Mouse (Mus musculus) CH12.LX (cell line): ENCODE data around the gene March7. TPM values are rescaled to one million over a fixed set of nuclear protein-coding genes. Genes with fewer than 3 reads are reported as not detected.
A peak's percentile ranks its signal among the peaks of the same experiment; 100 is the strongest.

ENCODE experiments used
- DNase-seq: peaks from one replicate; pipeline ENCODE4 v3.0.0-alpha.2; 2013; ENCODE audit errors: extremely low read depth
- H3K27ac ChIP-seq: 2 replicates; pipeline ENCODE4 v1.5.1; 2012; ENCODE audit warnings: low read depth, mild to moderate bottlenecking, control low read depth, moderate library complexity; ENCODE audit not compliant: insufficient read depth
- H3K27me3 ChIP-seq: replicated peaks from 2 replicates; pipeline ENCODE3; 2012; ENCODE audit warnings: inconsistent platforms
- H3K36me3 ChIP-seq, 2 experiments: replicated peaks in 1 of 2; 2 replicates each; pipeline versions ENCODE3 to v1.6.1; 2012; ENCODE audit warnings: inconsistent platforms in 1 of 2, low read length in 1 of 2, mild to moderate bottlenecking in 1 of 2, mixed read lengths in 1 of 2, moderate library complexity in 1 of 2; ENCODE audit not compliant: control insufficient read depth in 1 of 2, insufficient read depth in 1 of 2
- H3K4me1 ChIP-seq, 2 experiments: 2 replicates each; pipeline ENCODE4 v1.6.1; 2012; ENCODE audit warnings: inconsistent platforms in 1 of 2, moderate library complexity in 1 of 2; ENCODE audit not compliant: insufficient read depth in 2 of 2, control insufficient read depth in 1 of 2
- H3K4me2 ChIP-seq: 2 replicates; pipeline ENCODE4 v1.6.1; 2012; ENCODE audit warnings: low read depth, mild to moderate bottlenecking, control low read depth; ENCODE audit not compliant: poor library complexity, insufficient read depth, severe bottlenecking
- H3K4me3 ChIP-seq, 3 experiments: fragments of 150-350 bp in 1 of 3; sonication (generic) in 1 of 3; replicated peaks in 1 of 3; 2 replicates each; pipeline versions ENCODE3 to v1.5.1; 2011 to 2012; ENCODE audit warnings: low read depth in 2 of 3, low read length in 2 of 3, mild to moderate bottlenecking in 2 of 3, moderate library complexity in 2 of 3, control low read depth in 1 of 3, improper control_type of control experiment in 1 of 3, inconsistent platforms in 1 of 3, mixed read lengths in 1 of 3; ENCODE audit not compliant: poor library complexity in 1 of 3
- H3K79me2 ChIP-seq: replicated peaks from 2 replicates; pipeline ENCODE4 v1.6.1; 2012; ENCODE audit warnings: mild to moderate bottlenecking, moderate library complexity; ENCODE audit not compliant: control insufficient read depth, poor library complexity, insufficient read depth, severe bottlenecking; ENCODE audit errors: extremely low read depth
- H3K9ac ChIP-seq: 2 replicates; pipeline ENCODE4 v1.6.1; 2012; ENCODE audit warnings: low read depth, mild to moderate bottlenecking, control low read depth, moderate library complexity; ENCODE audit not compliant: insufficient read depth
- H3K9me3 ChIP-seq: replicated peaks from 2 replicates; pipeline ENCODE3; 2012; ENCODE audit warnings: low read length, inconsistent platforms, mixed read lengths
- BHLHE40 ChIP-seq: IDR thresholded peaks from 2 replicates; pipeline ENCODE4 v1.6.1; 2011; ENCODE audit warnings: mild to moderate bottlenecking, low read depth, low read length, improper control_type of control experiment
- CHD1 ChIP-seq: IDR thresholded peaks from 2 replicates; pipeline ENCODE4 v1.6.1; 2012; ENCODE audit warnings: low read depth, low read length, improper control_type of control experiment, inconsistent platforms
- CHD2 ChIP-seq: IDR thresholded peaks from 2 replicates; pipeline ENCODE4 v1.6.1; 2011; ENCODE audit warnings: low read length, improper control_type of control experiment
- CTCF ChIP-seq, 2 experiments: IDR thresholded peaks in 1 of 2; conservative IDR thresholded peaks in 1 of 2; 2 replicates each; pipeline ENCODE4 v1.5.1; 2011 to 2012; ENCODE audit warnings: low read depth in 2 of 2, low read length in 2 of 2, improper control_type of control experiment in 1 of 2, inconsistent platforms in 1 of 2, mild to moderate bottlenecking in 1 of 2, moderate library complexity in 1 of 2
- ELF1 ChIP-seq: IDR thresholded peaks from 2 replicates; pipeline ENCODE4 v1.6.1; 2014; ENCODE audit warnings: low read depth, mild to moderate bottlenecking, inconsistent platforms, low read length, improper control_type of control experiment
- JUND ChIP-seq: conservative IDR thresholded peaks from 2 replicates; pipeline ENCODE4 v1.6.1; 2011; ENCODE audit warnings: low read depth, low read length, improper control_type of control experiment
- KAT2A ChIP-seq: IDR thresholded peaks from 2 replicates; pipeline ENCODE4 v1.6.1; 2012; ENCODE audit warnings: low read length, improper control_type of control experiment, inconsistent platforms; ENCODE audit not compliant: insufficient replicate concordance
- MAFK ChIP-seq: IDR thresholded peaks from 2 replicates; pipeline ENCODE4 v1.6.1; 2011; ENCODE audit warnings: low read length, improper control_type of control experiment; ENCODE audit not compliant: insufficient replicate concordance
- MYC ChIP-seq: IDR thresholded peaks from 2 replicates; pipeline ENCODE4 v1.6.1; 2011; ENCODE audit warnings: low read depth, mild to moderate bottlenecking, improper control_type of control experiment, low read length
- POLR2A ChIP-seq: IDR thresholded peaks from 2 replicates; pipeline ENCODE4 v1.6.1; 2011; ENCODE audit warnings: low read depth, mild to moderate bottlenecking, improper control_type of control experiment, low read length
- POLR2AphosphoS2 ChIP-seq: IDR thresholded peaks from 2 replicates; pipeline ENCODE4 v1.6.1; 2011; ENCODE audit warnings: low read depth, low read length, improper control_type of control experiment
- USF1 ChIP-seq: IDR thresholded peaks from 2 replicates; pipeline ENCODE4 v1.6.1; 2014; ENCODE audit warnings: low read depth, mild to moderate bottlenecking, inconsistent platforms, low read length, improper control_type of control experiment
- USF2 ChIP-seq: conservative IDR thresholded peaks from 2 replicates; pipeline ENCODE4 v1.6.1; 2011; ENCODE audit warnings: low read depth, low read length, improper control_type of control experiment
- ZC3H11A ChIP-seq: IDR thresholded peaks from 2 replicates; pipeline ENCODE4 v1.6.1; 2012; ENCODE audit warnings: low read depth, mild to moderate bottlenecking, inconsistent platforms, low read length, improper control_type of control experiment
- dilution Hi-C: fragments of 300-500 bp; cut with MboI; formaldehyde crosslinking; loops from 2 replicates; pipeline ENCODE4 v1.14.3; 2020; ENCODE audit warnings: low sequenced_read_pairs; ENCODE audit not compliant: extremely low pct_unique_long_range_greater_than_20kb, extremely low pct_ligation_motif_present
- in situ Hi-C: fragments of 300-500 bp; cut with MboI; formaldehyde crosslinking; loops from 3 replicates; pipeline ENCODE4 v1.14.3; 2019; ENCODE audit warnings: low sequenced_read_pairs, low pct_ligation_motif_present, low pct_unique_long_range_greater_than_20kb, mixed read lengths
- polyA plus RNA-seq: library from polyadenylated mRNA; unstranded; fragments of >175 nt; gene quantifications from 2 replicates; pipeline ENCODE4 v1.2.1, GENCODE M21; 2012; ENCODE audit warnings: low read depth; ENCODE audit not compliant: insufficient read length
- total RNA-seq, 2 experiments: library from RNA; depleted of rRNA; stranded (reverse); fragments of 300-350 nt in 1 of 2; fragments of >200 nt in 1 of 2; gene quantifications; 2 replicates each; pipeline ENCODE4 v1.2.3; 2012 to 2014

Gene March7
- total and polyA plus RNA-seq, 3 experiments: 44.5 to 121 (median 53.7) TPM

- no peak for DNase-seq
- Histone ChIP-seq H3K4me2 (peak overlapping the region; percentile 100), H3K27me3 (no peaks in the 10 kb centered on the region), H3K4me3 (peak overlapping the region; percentile 73 to 94 (median 74)), H3K79me2 (peaks cover 59% of the 10 kb centered on the region), H3K27ac (no peak overlapping the region), H3K9me3 (no peaks in the 10 kb centered on the region), H3K4me1 (peaks cover 17 to 55% of the 10 kb centered on the region in 2 experiments), H3K36me3 (peaks cover 16 to 36% of the 10 kb centered on the region in 2 experiments), H3K9ac (peak overlapping the region; percentile 96)
- TF ChIP-seq MYC: no peak
- no peak for TF ChIP-seq USF1
- no peak for TF ChIP-seq ELF1
- no peak for TF ChIP-seq POLR2AphosphoS2
- TF ChIP-seq BHLHE40: no peak
- no peak for TF ChIP-seq POLR2A
- no peak for TF ChIP-seq CTCF (conservative IDR thresholded peaks at IDR 0.05 in 1 of 2, IDR thresholded peaks at IDR 0.05 in 1 of 2; ENCODE audit: low read depth in 2 of 2, low read length in 2 of 2)
- no peak for TF ChIP-seq CHD1
- TF ChIP-seq ZC3H11A: no peak
- no peak for TF ChIP-seq USF2
- no peak for TF ChIP-seq JUND
- dilution Hi-C loops: no loop called here
- in situ Hi-C loops: no loop called here
These were observed 1.1 kb downstream of the March7 start for GRCm38 (mm10) chr2:60210821-60211220.

DNA sequence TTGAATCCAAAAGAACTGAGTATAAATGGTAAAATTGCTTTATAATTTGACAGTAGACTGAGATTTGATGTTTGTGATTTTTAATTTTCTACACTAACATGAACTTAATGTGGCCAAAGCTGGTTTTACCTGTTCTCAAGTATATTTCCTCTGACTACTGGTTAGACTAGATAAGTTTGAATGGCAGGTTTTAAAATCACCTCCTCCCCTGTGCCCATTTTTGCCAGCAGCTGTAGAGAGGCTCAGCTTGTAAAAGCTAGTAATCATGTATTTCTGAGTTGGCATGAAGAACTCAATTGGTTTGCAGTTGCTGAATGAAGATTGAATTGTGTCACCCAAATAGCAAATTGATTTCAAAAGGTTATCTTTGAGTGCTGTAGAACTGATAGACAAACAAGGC is 2.8 kb downstream of the March7 start:
- Histone ChIP-seq H3K9me3 (no peaks in the 10 kb centered on the region), H3K27ac (no peak overlapping the region), H3K4me2 (no peak overlapping the region; the same call in 1 of the 2 replicates), H3K79me2 (peaks cover 76% of the 10 kb centered on the region), H3K9ac (no peak overlapping the region), H3K4me1 (peaks cover 19 to 71% of the 10 kb centered on the region in 2 experiments), H3K4me3 (no peak overlapping the region), H3K36me3 (peaks cover 16 to 42% of the 10 kb centered on the region in 2 experiments), H3K27me3 (no peaks in the 10 kb centered on the region)
- no peak for TF ChIP-seq KAT2A
- TF ChIP-seq CHD2: no peak
- in situ Hi-C loops (no loop called here), dilution Hi-C loops (no loop called here)
- no peak for DNase-seq

DNA sequence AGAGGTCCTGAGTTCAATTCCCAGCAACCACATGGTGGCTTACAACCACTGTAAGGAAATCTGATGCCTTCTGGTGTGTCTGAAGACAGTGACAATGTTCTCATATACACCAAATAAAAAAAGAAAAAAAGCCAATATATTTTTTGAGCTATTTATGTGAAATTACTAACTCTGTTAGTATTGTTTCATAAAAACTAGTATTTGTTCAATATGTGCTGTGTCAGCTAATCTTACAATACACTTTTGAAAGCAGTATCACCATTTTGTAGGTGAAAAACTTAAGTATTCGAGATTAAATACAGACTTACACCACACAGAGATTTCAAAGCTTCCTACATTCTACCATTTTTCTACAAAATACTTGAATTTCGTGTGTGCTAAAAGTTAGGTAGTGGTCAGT is 5.0 kb downstream of the March7 start:
- H3K27me3 ChIP-seq: no peaks in the 10 kb centered on the region
- dilution Hi-C loops (no loop called here), in situ Hi-C loops (no loop called here)
- no peak for DNase-seq
- H3K9ac ChIP-seq: no peak overlapping the region
- no peaks in the 10 kb centered on the region for H3K9me3 ChIP-seq
- H3K4me3 ChIP-seq: no peak overlapping the region
- peak; percentile 88 for TF ChIP-seq MAFK
- no peak for TF ChIP-seq MYC
- no peak overlapping the region for H3K4me2 ChIP-seq
- H3K4me1 ChIP-seq: peaks cover 14 to 80% of the 10 kb centered on the region in 2 experiments
- peaks cover 16 to 51% of the 10 kb centered on the region in 2 experiments for H3K36me3 ChIP-seq
- H3K79me2 ChIP-seq: peaks cover 90% of the 10 kb centered on the region
- H3K27ac ChIP-seq: no peak overlapping the region
